Mouse (Mus musculus): ENCODE results near the gene Reep1.

Reep1 gene

GRCm38 (mm10) chr6:71707511-71708501 is at the start of gene Reep1:
Reep1 (plus strand) TSS chr6:71707561.
- CTCF ChIA-PET, result no interaction called here

GRCm38 (mm10) chr6:71658290-71658689 is 49.1 kb upstream of the Reep1 start:
- CTCF ChIA-PET, result no interaction called here

GRCm38 (mm10) chr6:71664511-71664910 is 42.9 kb upstream of the Reep1 start:
- CTCF ChIA-PET, result no interaction called here

GRCm38 (mm10) chr6:71673166-71673565 is 34.2 kb upstream of the Reep1 start:
- CTCF ChIA-PET, result no interaction called here

GRCm38 (mm10) chr6:71678891-71679290 is 28.5 kb upstream of the Reep1 start:
- CTCF ChIA-PET, result no interaction called here

GRCm38 (mm10) chr6:71695150-71695549 is 12.2 kb upstream of the Reep1 start:
- CTCF ChIA-PET, result no interaction called here

- CTCF ChIA-PET, result no interaction called here
Measured at GRCm38 (mm10) chr6:71695599-71695998, 11.8 kb upstream of the Reep1 start.

- CTCF ChIA-PET, result no interaction called here
Measured at GRCm38 (mm10) chr6:71706871-71707270, 490 bp upstream of the Reep1 start.

- CTCF ChIA-PET, result no interaction called here
Measured at GRCm38 (mm10) chr6:71708528-71708927, 1.2 kb downstream of the Reep1 start.

GRCm38 (mm10) chr6:71710323-71710722 is 3.0 kb downstream of the Reep1 start:
- CTCF ChIA-PET, result interaction anchor here (0.6 kb wide), 1 partner anchor 873 kb away, joined by 3 read pairs; no protein-coding TSS in a partner anchor

GRCm38 (mm10) chr6:71711201-71711600 is 3.8 kb downstream of the Reep1 start:
- CTCF ChIA-PET, result no interaction called here

- CTCF ChIA-PET, result no interaction called here
Measured at GRCm38 (mm10) chr6:71713532-71713931, 6.2 kb downstream of the Reep1 start.

- CTCF ChIA-PET, result interaction anchor here (0.6 kb wide), 1 partner anchor 28 kb away, joined by 3 read pairs; no protein-coding TSS in a partner anchor
Measured at GRCm38 (mm10) chr6:71715006-71715405, 7.6 kb downstream of the Reep1 start.

GRCm38 (mm10) chr6:71716434-71716833 is 9.1 kb downstream of the Reep1 start:
- CTCF ChIA-PET, result no interaction called here

- CTCF ChIA-PET, result no interaction called here
Measured at GRCm38 (mm10) chr6:71718322-71718721, 11.0 kb downstream of the Reep1 start.

- CTCF ChIA-PET, result no interaction called here
Measured at GRCm38 (mm10) chr6:71719302-71719701, 11.9 kb downstream of the Reep1 start.

- CTCF ChIA-PET, result no interaction called here
Measured at GRCm38 (mm10) chr6:71722988-71723387, 15.6 kb downstream of the Reep1 start.

- CTCF ChIA-PET, result no interaction called here
Measured at GRCm38 (mm10) chr6:71723555-71723954, 16.2 kb downstream of the Reep1 start.

- CTCF ChIA-PET, result no interaction called here
Measured at GRCm38 (mm10) chr6:71726710-71727109, 19.3 kb downstream of the Reep1 start.

GRCm38 (mm10) chr6:71728306-71728705 is 20.9 kb downstream of the Reep1 start:
- CTCF ChIA-PET, result no interaction called here

GRCm38 (mm10) chr6:71734910-71735599 is 27.7 kb downstream of the Reep1 start:
- CTCF ChIA-PET, result no interaction called here

GRCm38 (mm10) chr6:71735600-71736010 is 28.2 kb downstream of the Reep1 start:
- CTCF ChIA-PET, result no interaction called here

GRCm38 (mm10) chr6:71736101-71736500 is 28.7 kb downstream of the Reep1 start:
- CTCF ChIA-PET, result no interaction called here
